Mouse (Mus musculus): ENCODE measurements around the gene Vamp5. TPM values are rescaled to one million over a fixed set of nuclear protein-coding genes. Genes with fewer than 3 reads are reported as not detected.

Gene Vamp5
- polyA plus RNA-seq (2021; fragmentation: Nextera tagmentation) = 20.3 and 23.0 TPM in 2 replicates
- long read RNA-seq, experiment 1, transcript Vamp5-202 (3 exons, 623 nt) = major isoform, 7 of 9 reads
- long read RNA-seq, experiment 1, partial matches to known transcripts = 0 of 9 reads
- long read RNA-seq, experiment 1, other reads (novel, unspliced or antisense) = 1 of 9 reads
- long read RNA-seq, experiment 2, partial matches to known transcripts = 0 of 7 reads
- long read RNA-seq, experiment 2, other reads (novel, unspliced or antisense) = 4 of 7 reads

DNA sequence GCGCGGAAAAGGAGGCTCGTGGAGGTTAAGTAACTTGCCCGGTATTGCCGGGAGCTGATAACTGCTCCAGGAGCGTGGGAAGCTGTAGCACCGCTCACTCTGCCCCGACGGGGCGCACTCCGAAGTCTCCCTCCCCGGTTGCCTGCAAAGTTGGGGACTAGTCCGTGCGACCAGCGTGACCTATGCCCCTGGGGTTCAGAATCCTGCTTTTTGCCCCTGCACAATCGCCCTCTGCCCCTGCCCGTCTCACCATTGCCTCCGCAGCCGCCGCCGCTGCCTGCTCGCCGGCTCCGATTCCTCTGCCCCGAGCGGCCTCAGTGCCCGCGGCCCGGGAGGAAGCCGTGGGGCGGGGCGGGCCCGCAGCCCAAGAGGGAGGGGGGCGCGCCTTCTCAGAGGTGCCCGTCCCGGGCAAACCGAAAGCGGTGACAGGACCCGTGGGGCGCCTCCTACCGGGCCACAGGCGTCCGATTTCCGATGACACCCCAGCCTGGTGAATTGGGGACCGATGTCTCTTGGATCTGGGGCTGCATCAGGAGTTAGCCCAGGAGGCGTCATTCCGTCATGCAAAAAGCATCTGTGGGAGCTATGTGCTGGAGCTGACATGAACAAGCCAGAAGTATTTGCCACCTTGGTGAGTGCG, at the start of gene Vamp5:
Gene Vamp5, minus strand, starts transcription at position 338 of the 640 bp plus-strand sequence.

DNA sequence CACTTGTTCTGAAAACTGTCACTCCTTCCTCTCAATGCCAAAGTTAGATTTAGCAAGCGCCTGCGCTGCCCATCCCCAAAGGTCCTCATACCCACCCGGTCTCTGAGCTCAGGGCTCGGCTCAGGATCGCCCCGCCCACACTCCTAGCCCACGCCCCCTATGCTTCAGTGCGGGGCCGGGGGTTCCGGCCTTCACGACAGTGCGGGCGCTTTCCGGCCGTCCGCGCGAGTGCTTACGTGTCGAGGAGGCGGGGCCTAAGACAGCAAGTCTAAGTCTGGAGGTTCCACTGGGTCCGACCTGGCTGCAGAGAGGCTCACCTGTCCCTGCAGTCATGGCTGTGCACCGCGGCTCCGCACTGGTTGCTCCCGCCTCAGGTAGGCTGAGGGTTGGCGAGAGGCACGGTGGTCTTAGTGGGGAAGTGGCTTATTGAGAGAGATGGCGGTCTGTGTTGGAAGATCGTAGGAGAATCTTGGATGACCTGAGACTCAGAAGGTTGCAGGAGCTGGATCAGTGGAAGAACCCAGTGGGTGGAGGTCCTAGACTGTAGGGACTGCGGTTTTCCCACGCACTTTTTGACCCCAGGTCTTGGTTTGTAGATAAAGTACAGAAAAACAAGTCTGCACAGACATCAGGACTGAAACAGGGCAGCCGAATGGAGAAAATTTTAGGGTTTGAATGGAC, 33.9 kb upstream of the Vamp5 start, which contains the start of gene Ggcx:
Gene Ggcx, plus strand, starts transcription at position 233 of the 681 bp plus-strand sequence.

DNA sequence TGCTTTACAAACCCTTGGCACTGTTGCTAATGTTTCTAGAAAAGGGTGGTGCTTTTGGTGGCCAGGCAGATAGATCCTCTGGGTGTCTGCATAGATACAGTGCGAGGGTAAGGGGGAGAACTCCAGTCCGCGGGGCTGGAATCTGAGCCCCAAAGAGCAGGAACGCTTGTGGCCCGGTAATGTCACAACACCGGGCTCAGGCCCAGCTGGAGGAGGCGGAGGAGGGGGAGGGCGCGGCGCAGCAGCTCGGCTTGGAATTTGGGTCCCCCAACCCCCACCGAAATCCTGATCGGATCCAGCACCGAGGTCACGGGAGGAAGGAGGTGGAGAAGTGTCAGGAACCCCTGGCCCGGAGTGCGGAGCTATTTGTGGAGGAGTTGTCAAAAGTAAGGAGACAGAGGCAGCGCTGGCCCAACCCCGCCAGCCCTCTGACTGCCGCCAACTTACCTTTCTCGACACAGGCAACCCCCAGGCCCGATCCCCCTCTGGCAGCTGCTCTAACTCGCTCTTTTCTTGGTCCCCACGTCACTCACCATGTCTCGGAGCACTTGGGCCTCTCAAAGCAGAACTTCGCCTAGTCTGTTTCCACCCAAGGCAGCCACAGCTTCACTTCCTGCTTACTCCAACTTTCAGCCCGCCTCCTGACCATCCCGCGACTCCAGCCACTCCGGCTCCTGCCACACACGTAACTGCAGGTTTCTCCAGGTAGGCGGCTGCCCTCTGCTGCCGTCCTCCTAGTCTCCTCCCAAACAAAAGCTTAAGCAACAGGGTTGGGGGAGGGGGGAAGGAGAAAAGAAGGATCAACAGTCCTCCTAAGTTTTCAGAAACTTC, 9.9 kb upstream of the Vamp5 start, which contains the start of gene Vamp8:
Gene Vamp8, minus strand, starts transcription at position 763 of the 831 bp plus-strand sequence.

GRCm38 (mm10) chr6:72366844-72367443, 13.3 kb downstream of the Vamp5 start, which contains the start of gene Rnf181:
Gene Rnf181 (minus strand): TSS chr6:72366956.

GRCm38 (mm10) chr6:72355066-72355911, 25.0 kb downstream of the Vamp5 start, which contains the start of gene Tmem150a:
Gene Tmem150a (plus strand): TSS chr6:72355447.

GRCm38 (mm10) chr6:72347166-72347941, 32.9 kb downstream of the Vamp5 start, which contains the start of gene 0610030E20Rik:
Gene 0610030E20Rik (plus strand): TSS chr6:72347317.

GRCm38 (mm10) chr6:72345074-72345567, 35.1 kb downstream of the Vamp5 start, which contains the start of gene Usp39:
Gene Usp39 (minus strand): TSS chr6:72345184.

Other genes starting within 250 kb of the Vamp5 start
- gene Atoh8, start 144.9 kb downstream of the Vamp5 start, polyA plus RNA-seq (2021; fragmentation: Nextera tagmentation) = 0.92 and 1.2 TPM in 2 replicates
- gene Sftpb, start 75.9 kb downstream of the Vamp5 start, polyA plus RNA-seq (2021; fragmentation: Nextera tagmentation) = not detected in 2 replicates
- gene Usp39, start 35.3 kb downstream of the Vamp5 start, polyA plus RNA-seq (2021; fragmentation: Nextera tagmentation) = 31.1 and 32.9 TPM in 2 replicates
- 10.8 and 11.7 TPM in 2 replicates for gene 0610030E20Rik, start 33.2 kb downstream of the Vamp5 start, polyA plus RNA-seq (2021; fragmentation: Nextera tagmentation)
- gene Tmem150a, start 25.0 kb downstream of the Vamp5 start, polyA plus RNA-seq (2021; fragmentation: Nextera tagmentation) = 1.8 and 2.0 TPM in 2 replicates
- 95.9 and 110 TPM in 2 replicates for gene Rnf181, start 13.5 kb downstream of the Vamp5 start, polyA plus RNA-seq (2021; fragmentation: Nextera tagmentation)
- 51.9 and 96.1 TPM in 2 replicates for gene Vamp8, start 10.2 kb upstream of the Vamp5 start, polyA plus RNA-seq (2021; fragmentation: Nextera tagmentation)
- 7.3 and 8.6 TPM in 2 replicates for gene Ggcx, start 33.8 kb upstream of the Vamp5 start, polyA plus RNA-seq (2021; fragmentation: Nextera tagmentation)
- gene Mat2a, start 59.1 kb upstream of the Vamp5 start, polyA plus RNA-seq (2021; fragmentation: Nextera tagmentation) = 155 and 175 TPM in 2 replicates
- 0.54 and 0.73 TPM in 2 replicates for gene Sh2d6, start 141.2 kb upstream of the Vamp5 start, polyA plus RNA-seq (2021; fragmentation: Nextera tagmentation)
- gene Capg, start 163.9 kb upstream of the Vamp5 start, polyA plus RNA-seq (2021; fragmentation: Nextera tagmentation) = 8.3 and 11.5 TPM in 2 replicates
- 19.8 and 24.0 TPM in 2 replicates for gene Elmod3, start 217.9 kb upstream of the Vamp5 start, polyA plus RNA-seq (2021; fragmentation: Nextera tagmentation)
- 22.7 and 24.6 TPM in 2 replicates for gene Retsat, start 218.0 kb upstream of the Vamp5 start, polyA plus RNA-seq (2021; fragmentation: Nextera tagmentation)
- 28.3 and 33.3 TPM in 2 replicates for gene Tgoln1, start 236.5 kb upstream of the Vamp5 start, polyA plus RNA-seq (2021; fragmentation: Nextera tagmentation)